Mouse (Mus musculus) myocyte (in vitro differentiated cells): ENCODE data around the gene Vsig10. TPM values are rescaled to one million over a fixed set of nuclear protein-coding genes. Genes with fewer than 3 reads are reported as not detected.

Experiments used
- H3K27me3 ChIP-seq: one replicate; pipeline ENCODE4 v1.6.1; 2011; ENCODE audit not compliant: control insufficient read depth, insufficient read depth, insufficient read length
- H3K36me3 ChIP-seq: one replicate; pipeline ENCODE4 v1.6.1; 2011; ENCODE audit not compliant: control insufficient read depth, insufficient read depth
- H3K4me2 ChIP-seq: one replicate; pipeline ENCODE4 v1.6.1; 2011; ENCODE audit warnings: low read depth, control low read depth
- H3K4me3 ChIP-seq: one replicate; pipeline ENCODE4 v1.5.1; 2011; ENCODE audit warnings: mild to moderate bottlenecking, control low read depth, moderate library complexity
- H3K79me2 ChIP-seq: one replicate; pipeline ENCODE4 v1.6.1; 2011; ENCODE audit not compliant: control insufficient read depth, insufficient read depth
- H3ac ChIP-seq: one replicate; pipeline ENCODE4 v1.6.1; 2011; ENCODE audit not compliant: control insufficient read depth, insufficient read length
- CEBPB ChIP-seq: IDR thresholded peaks from 2 replicates; pipeline ENCODE4 v1.6.1; 2011; ENCODE audit warnings: mild to moderate bottlenecking, moderate library complexity; ENCODE audit not compliant: poor library complexity, insufficient read depth, severe bottlenecking
- E2F4 ChIP-seq: IDR thresholded peaks from one replicate; pipeline ENCODE4 v1.6.1; 2011; ENCODE audit warnings: mild to moderate bottlenecking, control low read depth, moderate library complexity; ENCODE audit not compliant: insufficient read depth
- MAX ChIP-seq: IDR thresholded peaks from one replicate; pipeline ENCODE4 v1.6.1; 2011; ENCODE audit warnings: low read depth, mild to moderate bottlenecking, control low read depth
- MYOD1 ChIP-seq, 3 experiments: IDR thresholded peaks; one replicate each; pipeline ENCODE4 v1.6.1; 2011; ENCODE audit warnings: control low read depth in 2 of 3, low read depth in 2 of 3, mild to moderate bottlenecking in 2 of 3, moderate library complexity in 1 of 3; ENCODE audit not compliant: insufficient read length in 2 of 3, control insufficient read depth in 1 of 3
- MYOG ChIP-seq, 3 experiments: IDR thresholded peaks; one replicate each; pipeline ENCODE4 v1.6.1; 2011; ENCODE audit warnings: control low read depth in 2 of 3, low read depth in 2 of 3, mild to moderate bottlenecking in 2 of 3; ENCODE audit not compliant: insufficient read length in 2 of 3, control insufficient read depth in 1 of 3, insufficient read depth in 1 of 3
- POLR2A ChIP-seq: IDR thresholded peaks from one replicate; pipeline ENCODE4 v1.6.1; 2011; ENCODE audit warnings: low read depth, mild to moderate bottlenecking, control low read depth, moderate library complexity; ENCODE audit not compliant: insufficient read length
- POLR2AphosphoS2 ChIP-seq: IDR thresholded peaks from one replicate; pipeline ENCODE4 v1.6.1; 2011; ENCODE audit warnings: low read depth, control low read depth; ENCODE audit not compliant: insufficient read length
- REST ChIP-seq: IDR thresholded peaks from one replicate; pipeline ENCODE4 v1.6.1; 2011; ENCODE audit warnings: mild to moderate bottlenecking, control low read depth, moderate library complexity; ENCODE audit not compliant: insufficient read depth, insufficient read length
- SRF ChIP-seq: IDR thresholded peaks from one replicate; pipeline ENCODE4 v1.6.1; 2011; ENCODE audit warnings: low read depth; ENCODE audit not compliant: control insufficient read depth, insufficient read length
- TCF12 ChIP-seq: IDR thresholded peaks from one replicate; pipeline ENCODE4 v1.6.1; 2011; ENCODE audit warnings: mild to moderate bottlenecking, control low read depth; ENCODE audit not compliant: poor library complexity, insufficient read depth, severe bottlenecking
- TCF3 ChIP-seq: IDR thresholded peaks from one replicate; pipeline ENCODE4 v1.6.1; 2011; ENCODE audit warnings: low read depth, control low read depth; ENCODE audit not compliant: insufficient read length
- USF1 ChIP-seq: IDR thresholded peaks from one replicate; pipeline ENCODE4 v1.6.1; 2011; ENCODE audit warnings: low read depth, mild to moderate bottlenecking, control low read depth, moderate library complexity
- polyA plus RNA-seq: library from polyadenylated mRNA; unstranded; fragments of >200 nt; fragmentation: generic; extraction: Trizol; gene quantifications from one replicate; pipeline ENCODE4 v1.2.1, GENCODE M21; 2012; ENCODE audit warnings: missing spikeins

The Vsig10 gene
- polyA plus RNA-seq, 1 experiment, result 2.2 TPM

GRCm38 (mm10) chr5:117357478-117358247, 38.8 kb downstream of the Vsig10 start:
- Histone ChIP-seq H3K4me2 (peak overlapping the region; percentile 81), H3ac (peak overlapping the region; percentile 81), H3K27me3 (no peaks in the 10 kb centered on the region), H3K79me2 (peaks cover 46% of the 10 kb centered on the region), H3K36me3 (no peaks in the 10 kb centered on the region), H3K4me3 (peak overlapping the region; percentile 82)
- TF ChIP-seq MYOD1 (IDR thresholded peaks at IDR 0.05; ENCODE audit: control insufficient read depth in 1 of 3, insufficient read length in 2 of 3, low read depth in 2 of 3) (peak in 1 of 3 experiments; percentile 72), REST (no peak), MYOG (IDR thresholded peaks at IDR 0.05; ENCODE audit: control insufficient read depth in 1 of 3, insufficient read depth in 1 of 3, insufficient read length in 2 of 3, low read depth in 2 of 3) (peak; percentile 31 to 80 (median 56))

GRCm38 (mm10) chr5:117358248-117358630, 39.4 kb downstream of the Vsig10 start:
- H3K79me2 ChIP-seq, result peaks cover 50% of the 10 kb centered on the region
- peak overlapping the region; percentile 81 for H3ac ChIP-seq
- H3K36me3 ChIP-seq, result no peaks in the 10 kb centered on the region
- H3K27me3 ChIP-seq, result no peaks in the 10 kb centered on the region
- H3K4me3 ChIP-seq, result peak overlapping the region; percentile 82
- no peak for TF ChIP-seq TCF3
- TF ChIP-seq MYOG (IDR thresholded peaks at IDR 0.05; ENCODE audit: control insufficient read depth in 1 of 3, insufficient read depth in 1 of 3, insufficient read length in 2 of 3, low read depth in 2 of 3), result no peak
- no peak for TF ChIP-seq E2F4
- TF ChIP-seq MAX, result no peak
- no peak for TF ChIP-seq CEBPB
- TF ChIP-seq REST, result no peak
- no peak for TF ChIP-seq POLR2AphosphoS2
- no peak for TF ChIP-seq MYOD1 (IDR thresholded peaks at IDR 0.05; ENCODE audit: control insufficient read depth in 1 of 3, insufficient read length in 2 of 3, low read depth in 2 of 3)
- TF ChIP-seq TCF12, result no peak
- TF ChIP-seq POLR2A, result no peak
- no peak for TF ChIP-seq SRF
- no peak for TF ChIP-seq USF1
- H3K4me2 ChIP-seq, result peak overlapping the region; percentile 81

- H3K4me3 ChIP-seq, result peak overlapping the region; percentile 82
- H3K27me3 ChIP-seq, result no peaks in the 10 kb centered on the region
Measured at GRCm38 (mm10) chr5:117358725-117359124, 39.8 kb downstream of the Vsig10 start.

GRCm38 (mm10) chr5:117359497-117360227, 40.8 kb downstream of the Vsig10 start:
- H3ac ChIP-seq, result no peak overlapping the region
- H3K4me3 ChIP-seq, result peak overlapping the region; percentile 82
- H3K27me3 ChIP-seq, result no peaks in the 10 kb centered on the region
- TF ChIP-seq REST (no peak), TCF12 (no peak), MYOD1 (IDR thresholded peaks at IDR 0.05; ENCODE audit: control insufficient read depth in 1 of 3, insufficient read length in 2 of 3, low read depth in 2 of 3) (no peak), MAX (no peak), USF1 (no peak), SRF (no peak)
- H3K79me2 ChIP-seq, result peaks cover 60% of the 10 kb centered on the region
- H3K36me3 ChIP-seq, result peaks cover 5% of the 10 kb centered on the region
- peak overlapping the region; percentile 81 for H3K4me2 ChIP-seq

More at GRCm38 (mm10) chr5:117358725-117359124, 39.8 kb downstream of the Vsig10 start:
- peaks cover 51% of the 10 kb centered on the region for H3K79me2 ChIP-seq
- TF ChIP-seq TCF3, result no peak
- TF ChIP-seq USF1, result peak; percentile 81
- H3K36me3 ChIP-seq, result no peaks in the 10 kb centered on the region
- peak overlapping the region; percentile 81 for H3K4me2 ChIP-seq
- no peak overlapping the region for H3ac ChIP-seq

- no peaks in the 10 kb centered on the region for H3K27me3 ChIP-seq
- H3K79me2 ChIP-seq, result peaks cover 66% of the 10 kb centered on the region
- H3K4me3 ChIP-seq, result no peak overlapping the region
- TF ChIP-seq POLR2AphosphoS2, result no peak
- TF ChIP-seq MAX, result no peak
- no peak for TF ChIP-seq POLR2A
- no peak for TF ChIP-seq SRF
- no peak for TF ChIP-seq MYOG (IDR thresholded peaks at IDR 0.05; ENCODE audit: control insufficient read depth in 1 of 3, insufficient read depth in 1 of 3, insufficient read length in 2 of 3, low read depth in 2 of 3)
- peaks cover 9% of the 10 kb centered on the region for H3K36me3 ChIP-seq
- H3ac ChIP-seq, result no peak overlapping the region
- H3K4me2 ChIP-seq, result peak overlapping the region; percentile 81
Measured at GRCm38 (mm10) chr5:117360228-117360515, 41.3 kb downstream of the Vsig10 start.
